Mouse (Mus musculus): ENCODE measurements around the gene Il2ra. TPM values are rescaled to one million over a fixed set of nuclear protein-coding genes. Genes with fewer than 3 reads are reported as not detected.
A peak's percentile ranks its signal among the peaks of the same experiment; 100 is the strongest.

Gene Il2ra
- polyA plus RNA-seq, 3 experiments from 2014 or later: 79.6 to 261 (median 234) TPM

GRCm38 (mm10) chr2:11653780-11654179, 11.2 kb downstream of the Il2ra start:
- ATAC-seq: no peak

- peak; percentile 30 for ATAC-seq
These were observed 12.7 kb downstream of the Il2ra start for GRCm38 (mm10) chr2:11654990-11655931.

GRCm38 (mm10) chr2:11657581-11657980, 15.0 kb downstream of the Il2ra start:
- ATAC-seq: peak; percentile 44

- ATAC-seq: no peak
These were observed 16.7 kb downstream of the Il2ra start for GRCm38 (mm10) chr2:11659263-11659662.

- peak; percentile 41 for ATAC-seq
These were observed 19.7 kb downstream of the Il2ra start for GRCm38 (mm10) chr2:11662143-11662906.

GRCm38 (mm10) chr2:11662907-11663230, 20.3 kb downstream of the Il2ra start:
- ATAC-seq: peak; percentile 33

GRCm38 (mm10) chr2:11663961-11664360, 21.4 kb downstream of the Il2ra start:
- peak; percentile 68 for ATAC-seq

GRCm38 (mm10) chr2:11664367-11664766, 21.8 kb downstream of the Il2ra start:
- ATAC-seq: no peak

GRCm38 (mm10) chr2:11664806-11665205, 22.2 kb downstream of the Il2ra start:
- no peak for ATAC-seq

- no peak for ATAC-seq
These were observed 22.7 kb downstream of the Il2ra start for GRCm38 (mm10) chr2:11665326-11665725.

GRCm38 (mm10) chr2:11672144-11672543, 29.5 kb downstream of the Il2ra start:
- peak; percentile 66 for ATAC-seq

- ATAC-seq: no peak
These were observed 37.0 kb downstream of the Il2ra start for GRCm38 (mm10) chr2:11679626-11680025.

GRCm38 (mm10) chr2:11682712-11683111, 40.1 kb downstream of the Il2ra start:
- ATAC-seq: no peak

- no peak for ATAC-seq
These were observed 43.9 kb downstream of the Il2ra start for GRCm38 (mm10) chr2:11686512-11686911.

- ATAC-seq: no peak
These were observed 44.8 kb downstream of the Il2ra start for GRCm38 (mm10) chr2:11687436-11687835.

GRCm38 (mm10) chr2:11690201-11690890, 47.7 kb downstream of the Il2ra start:
- ATAC-seq: no peak

- ATAC-seq: no peak
These were observed 50.7 kb downstream of the Il2ra start for GRCm38 (mm10) chr2:11693352-11693751.

- ATAC-seq: no peak
These were observed 51.5 kb downstream of the Il2ra start for GRCm38 (mm10) chr2:11694104-11694503.

GRCm38 (mm10) chr2:11695867-11696266, 53.3 kb downstream of the Il2ra start:
- no peak for ATAC-seq

GRCm38 (mm10) chr2:11698994-11699393, 56.4 kb downstream of the Il2ra start:
- no peak for ATAC-seq

GRCm38 (mm10) chr2:11699905-11700304, 57.3 kb downstream of the Il2ra start:
- ATAC-seq: no peak

- peak; percentile 93 for ATAC-seq
These were observed 62.8 kb downstream of the Il2ra start, which contains the start of gene Il15ra for GRCm38 (mm10) chr2:11705201-11706025. TSS of gene Il15ra (plus strand) at chr2:11705290.

All from inflammation-experienced regulatory T-cells, adult 6 months (primary cell).